Mouse (Mus musculus) CH12.LX (cell line): ENCODE data around the gene Cyp2b13. TPM values are rescaled to one million over a fixed set of nuclear protein-coding genes. Genes with fewer than 3 reads are reported as not detected.
"Not testable (repeated sequence)": the region's sequence is repeated elsewhere in the genome, so short reads cannot be mapped to it uniquely, and the experiment has no call there.

ENCODE experiments used
- DNase-seq: peaks from one replicate; pipeline ENCODE4 v3.0.0-alpha.2; 2013; ENCODE audit errors: extremely low read depth
- H3K27ac ChIP-seq: 2 replicates; pipeline ENCODE4 v1.5.1; 2012; ENCODE audit warnings: low read depth, mild to moderate bottlenecking, control low read depth, moderate library complexity; ENCODE audit not compliant: insufficient read depth
- H3K27me3 ChIP-seq: replicated peaks from 2 replicates; pipeline ENCODE3; 2012; ENCODE audit warnings: inconsistent platforms
- H3K36me3 ChIP-seq, 2 experiments: replicated peaks in 1 of 2; 2 replicates each; pipeline versions ENCODE3 to v1.6.1; 2012; ENCODE audit warnings: inconsistent platforms in 1 of 2, low read length in 1 of 2, mild to moderate bottlenecking in 1 of 2, mixed read lengths in 1 of 2, moderate library complexity in 1 of 2; ENCODE audit not compliant: control insufficient read depth in 1 of 2, insufficient read depth in 1 of 2
- H3K4me1 ChIP-seq, 2 experiments: 2 replicates each; pipeline ENCODE4 v1.6.1; 2012; ENCODE audit warnings: inconsistent platforms in 1 of 2, moderate library complexity in 1 of 2; ENCODE audit not compliant: insufficient read depth in 2 of 2, control insufficient read depth in 1 of 2
- H3K4me2 ChIP-seq: 2 replicates; pipeline ENCODE4 v1.6.1; 2012; ENCODE audit warnings: low read depth, mild to moderate bottlenecking, control low read depth; ENCODE audit not compliant: poor library complexity, insufficient read depth, severe bottlenecking
- H3K4me3 ChIP-seq, 3 experiments: fragments of 150-350 bp in 1 of 3; sonication (generic) in 1 of 3; replicated peaks in 1 of 3; 2 replicates each; pipeline versions ENCODE3 to v1.5.1; 2011 to 2012; ENCODE audit warnings: low read depth in 2 of 3, low read length in 2 of 3, mild to moderate bottlenecking in 2 of 3, moderate library complexity in 2 of 3, control low read depth in 1 of 3, improper control_type of control experiment in 1 of 3, inconsistent platforms in 1 of 3, mixed read lengths in 1 of 3; ENCODE audit not compliant: poor library complexity in 1 of 3
- H3K79me2 ChIP-seq: replicated peaks from 2 replicates; pipeline ENCODE4 v1.6.1; 2012; ENCODE audit warnings: mild to moderate bottlenecking, moderate library complexity; ENCODE audit not compliant: control insufficient read depth, poor library complexity, insufficient read depth, severe bottlenecking; ENCODE audit errors: extremely low read depth
- H3K9ac ChIP-seq: 2 replicates; pipeline ENCODE4 v1.6.1; 2012; ENCODE audit warnings: low read depth, mild to moderate bottlenecking, control low read depth, moderate library complexity; ENCODE audit not compliant: insufficient read depth
- H3K9me3 ChIP-seq: replicated peaks from 2 replicates; pipeline ENCODE3; 2012; ENCODE audit warnings: low read length, inconsistent platforms, mixed read lengths
- CTCF ChIP-seq, 2 experiments: IDR thresholded peaks in 1 of 2; conservative IDR thresholded peaks in 1 of 2; 2 replicates each; pipeline ENCODE4 v1.5.1; 2011 to 2012; ENCODE audit warnings: low read depth in 2 of 2, low read length in 2 of 2, improper control_type of control experiment in 1 of 2, inconsistent platforms in 1 of 2, mild to moderate bottlenecking in 1 of 2, moderate library complexity in 1 of 2
- RAD21 ChIP-seq: IDR thresholded peaks from 2 replicates; pipeline ENCODE4 v1.6.1; 2011; ENCODE audit warnings: low read depth, mild to moderate bottlenecking, low read length, improper control_type of control experiment, moderate library complexity
- SMC3 ChIP-seq: IDR thresholded peaks from 2 replicates; pipeline ENCODE4 v1.6.1; 2011; ENCODE audit warnings: low read depth, low read length, improper control_type of control experiment
- dilution Hi-C: fragments of 300-500 bp; cut with MboI; formaldehyde crosslinking; loops from 2 replicates; pipeline ENCODE4 v1.14.3; 2020; ENCODE audit warnings: low sequenced_read_pairs; ENCODE audit not compliant: extremely low pct_unique_long_range_greater_than_20kb, extremely low pct_ligation_motif_present
- in situ Hi-C: fragments of 300-500 bp; cut with MboI; formaldehyde crosslinking; loops from 3 replicates; pipeline ENCODE4 v1.14.3; 2019; ENCODE audit warnings: low sequenced_read_pairs, low pct_ligation_motif_present, low pct_unique_long_range_greater_than_20kb, mixed read lengths
- polyA plus RNA-seq: library from polyadenylated mRNA; unstranded; fragments of >175 nt; gene quantifications from 2 replicates; pipeline ENCODE4 v1.2.1, GENCODE M21; 2012; ENCODE audit warnings: low read depth; ENCODE audit not compliant: insufficient read length
- total RNA-seq, 2 experiments: library from RNA; depleted of rRNA; stranded (reverse); fragments of 300-350 nt in 1 of 2; fragments of >200 nt in 1 of 2; gene quantifications; 2 replicates each; pipeline ENCODE4 v1.2.3; 2012 to 2014

Gene Cyp2b13
- total and polyA plus RNA-seq, 3 experiments, result 0.13 TPM; not detected in 2

DNA sequence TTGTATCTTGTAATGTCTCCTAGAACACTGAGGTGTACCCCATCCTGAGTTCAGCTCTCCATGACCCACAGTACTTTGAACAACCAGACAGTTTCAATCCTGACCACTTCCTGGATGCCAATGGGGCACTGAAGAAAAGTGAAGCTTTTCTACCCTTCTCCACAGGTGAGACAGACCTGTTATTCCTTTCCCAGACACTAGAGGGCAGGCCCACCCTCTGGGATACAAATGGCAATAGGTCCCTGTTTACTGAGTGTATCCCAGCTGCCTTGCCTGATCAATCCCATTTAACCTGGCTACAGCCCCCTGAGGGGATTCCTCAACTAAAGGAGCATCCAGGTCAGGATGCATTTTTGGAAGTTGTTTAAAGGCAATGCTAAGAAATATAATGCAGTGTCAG, 27.3 kb downstream of the Cyp2b13 start:
- H3K9ac ChIP-seq, H3K4me3 ChIP-seq, H3K79me2 ChIP-seq, H3K36me3 ChIP-seq, dilution Hi-C loops, in situ Hi-C loops, DNase-seq, H3K4me2 ChIP-seq, H3K9me3 ChIP-seq, H3K27ac ChIP-seq, H3K4me1 ChIP-seq, H3K27me3 ChIP-seq: not testable (repeated sequence)
- peak; percentile 33 for TF ChIP-seq SMC3
- peak; percentile 41 for TF ChIP-seq RAD21
- TF ChIP-seq CTCF (conservative IDR thresholded peaks at IDR 0.05 in 1 of 2, IDR thresholded peaks at IDR 0.05 in 1 of 2; ENCODE audit: low read depth in 2 of 2, low read length in 2 of 2), result peak; percentile 31 to 53; a peak in 2 of 4 replicates

DNA sequence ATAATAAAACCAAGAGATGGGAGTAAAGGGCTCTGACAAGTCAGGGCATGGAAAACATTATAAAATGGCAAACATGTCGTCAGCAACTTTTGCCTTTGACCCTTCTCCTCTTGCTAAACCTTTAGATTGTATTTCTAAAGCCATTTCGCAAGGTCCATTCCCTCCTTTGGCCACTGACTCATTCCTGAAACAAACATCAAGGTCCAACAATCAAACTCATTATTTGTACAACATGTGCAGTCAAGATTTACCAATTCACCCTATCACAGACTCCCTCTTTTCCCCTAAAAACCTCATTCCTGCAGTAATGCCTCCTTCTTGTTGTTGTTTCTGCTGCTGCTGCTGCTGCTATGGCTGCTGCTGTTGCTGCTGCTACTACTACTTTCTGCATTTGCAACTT, 78.3 kb downstream of the Cyp2b13 start:
- H3K9ac ChIP-seq, H3K4me1 ChIP-seq, H3K4me2 ChIP-seq, H3K79me2 ChIP-seq, H3K27me3 ChIP-seq, DNase-seq, H3K9me3 ChIP-seq, dilution Hi-C loops, in situ Hi-C loops, H3K27ac ChIP-seq, H3K36me3 ChIP-seq, H3K4me3 ChIP-seq: not testable (repeated sequence)

DNA sequence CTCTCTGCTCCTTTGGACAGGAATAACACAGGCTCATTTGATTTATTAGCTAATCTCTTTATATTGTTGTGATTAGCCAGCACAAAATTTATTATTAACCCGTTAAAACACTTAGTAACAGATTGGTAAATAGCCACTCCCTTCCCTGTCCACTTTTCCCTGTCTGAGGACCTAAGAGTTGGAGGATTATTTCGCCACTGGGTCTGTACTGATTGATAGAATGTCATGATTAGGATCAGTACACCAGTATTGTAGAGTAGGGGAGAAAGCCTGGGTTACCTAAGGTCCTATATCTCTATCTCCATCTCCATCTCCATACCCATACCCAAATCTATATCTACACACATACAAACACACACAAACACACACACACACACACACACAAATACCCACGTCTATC, 82.4 kb downstream of the Cyp2b13 start:
- H3K36me3 ChIP-seq, H3K79me2 ChIP-seq, H3K4me3 ChIP-seq, H3K9ac ChIP-seq, in situ Hi-C loops, dilution Hi-C loops, DNase-seq, H3K27ac ChIP-seq, H3K9me3 ChIP-seq, H3K27me3 ChIP-seq, H3K4me1 ChIP-seq, H3K4me2 ChIP-seq: not testable (repeated sequence)

Other genes starting within 250 kb of the Cyp2b13 start
- 0.04 TPM in 1 of 2 replicates, not detected in the other for gene Cyp2s1, start 244.6 kb upstream of the Cyp2b13 start, total RNA-seq (2012; rRNA removed)
- gene Cyp2s1, start 244.6 kb upstream of the Cyp2b13 start, total RNA-seq (2014; rRNA removed), result not detected in 2 replicates
- not detected in 2 replicates for gene Cyp2s1, start 244.6 kb upstream of the Cyp2b13 start, polyA plus RNA-seq
- gene Cyp2b10, start 163.9 kb upstream of the Cyp2b13 start, total RNA-seq (2012; rRNA removed), result not detected in 2 replicates
- gene Cyp2b10, start 163.9 kb upstream of the Cyp2b13 start, total RNA-seq (2014; rRNA removed), result not detected in 2 replicates
- not detected in 2 replicates for gene Cyp2b10, start 163.9 kb upstream of the Cyp2b13 start, polyA plus RNA-seq
- not detected in 2 replicates for gene Cyp2b9, start 111.9 kb downstream of the Cyp2b13 start, total RNA-seq (2012; rRNA removed)
- gene Cyp2b9, start 111.9 kb downstream of the Cyp2b13 start, total RNA-seq (2014; rRNA removed), result not detected in 2 replicates
- not detected in 2 replicates for gene Cyp2b9, start 111.9 kb downstream of the Cyp2b13 start, polyA plus RNA-seq
- not detected in 2 replicates for gene Vmn1r184, start 198.8 kb downstream of the Cyp2b13 start, total RNA-seq (2012; rRNA removed)
- gene Vmn1r184, start 198.8 kb downstream of the Cyp2b13 start, total RNA-seq (2014; rRNA removed), result not detected in 2 replicates
- not detected in 2 replicates for gene Vmn1r184, start 198.8 kb downstream of the Cyp2b13 start, polyA plus RNA-seq
- not detected in 2 replicates for gene Cyp2a4, start 245.7 kb downstream of the Cyp2b13 start, total RNA-seq (2012; rRNA removed)
- not detected in 2 replicates for gene Cyp2a4, start 245.7 kb downstream of the Cyp2b13 start, total RNA-seq (2014; rRNA removed)
- not detected in 2 replicates for gene Cyp2a4, start 245.7 kb downstream of the Cyp2b13 start, polyA plus RNA-seq